Mouse (Mus musculus) lung, postnatal 0 days (tissue): Measurements from ENCODE around the gene Nadk2. TPM values are rescaled to one million over a fixed set of nuclear protein-coding genes. Genes with fewer than 3 reads are reported as not detected.
A peak's percentile ranks its signal among the peaks of the same experiment; 100 is the strongest.

Source experiments
- ATAC-seq: fragments of 200-750 bp; cut with Nextera tagmentation; 2 replicates; pipeline ENCODE4 v1.8.0; 2017; ENCODE audit warnings: moderate library complexity
- DNase-seq: peaks from one replicate; pipeline ENCODE4 v3.0.0-alpha.2; 2016; ENCODE audit warnings: low spot score
- H3K27ac ChIP-seq: fragments of 300-500 bp; sonication (generic); 2 replicates; pipeline ENCODE4 v1.5.1; 2014; ENCODE audit warnings: antibody characterized with exemption, mild to moderate bottlenecking, low read length, mixed read lengths
- H3K27me3 ChIP-seq: fragments of 300-500 bp; sonication (generic); replicated peaks from 2 replicates; pipeline ENCODE4 v1.6.1; 2014; ENCODE audit warnings: low read length, mixed read lengths; ENCODE audit not compliant: insufficient read depth
- H3K36me3 ChIP-seq: fragments of 300-500 bp; sonication (generic); 2 replicates; pipeline ENCODE4 v1.6.1; 2014; ENCODE audit warnings: low read length, mixed read lengths; ENCODE audit not compliant: insufficient read depth
- H3K4me1 ChIP-seq: fragments of 300-500 bp; sonication (generic); 2 replicates; pipeline ENCODE4 v1.6.1; 2014; ENCODE audit warnings: antibody characterized with exemption, low read depth, low read length, mixed read lengths; ENCODE audit not compliant: insufficient read depth
- H3K4me2 ChIP-seq: fragments of 300-500 bp; sonication (generic); replicated peaks from 2 replicates; pipeline ENCODE4 v1.6.1; 2014; ENCODE audit warnings: low read depth, mild to moderate bottlenecking, low read length, moderate library complexity, mixed read lengths
- H3K4me3 ChIP-seq: fragments of 300-500 bp; sonication (generic); 2 replicates; pipeline ENCODE4 v1.5.1; 2014; ENCODE audit warnings: low read depth, low read length
- H3K9ac ChIP-seq: fragments of 300-500 bp; sonication (generic); replicated peaks from 2 replicates; pipeline ENCODE4 v1.6.1; 2014; ENCODE audit warnings: low read depth, mild to moderate bottlenecking
- H3K9me3 ChIP-seq: fragments of 300-500 bp; sonication (generic); 2 replicates; pipeline ENCODE4 v1.6.1; 2016; ENCODE audit warnings: low read length, mixed read lengths
- CTCF ChIP-seq: IDR thresholded peaks from 2 replicates; pipeline ENCODE4 v1.5.1; 2016; ENCODE audit warnings: antibody characterized with exemption, mild to moderate bottlenecking
- EP300 ChIP-seq: IDR thresholded peaks from 2 replicates; pipeline ENCODE4 v1.6.1; 2016; ENCODE audit warnings: antibody characterized with exemption, mild to moderate bottlenecking, control low read depth
- WGBS: fragments of 180-500 bp; shearing (Covaris S2); extraction: QIAGEN DNeasy Blood & Tissue Kit; methylation state at CpG from one replicate; pipeline ENCODE4 v1.1.7; 2014; 5-methylcytosine and 5-hydroxymethylcytosine counted together
- polyA plus RNA-seq: library from polyadenylated mRNA; unstranded; fragments of >200 nt; fragmentation: Nextera tagmentation; extraction: Ambion mirVana; gene quantifications from 2 replicates; pipeline ENCODE4 v1.2.1, GENCODE M21; 2015

The Nadk2 gene
- polyA plus RNA-seq, 1 experiment from 2014 or later = 20.0 TPM

- no peak for DNase-seq
- H3K9ac ChIP-seq = no peak overlapping the region
- 54% methylated on average over 11 of the region's 11 CpGs for WGBS
Observed at GRCm38 (mm10) chr15:9093598-9094365, 22.7 kb downstream of the Nadk2 start.

DNA sequence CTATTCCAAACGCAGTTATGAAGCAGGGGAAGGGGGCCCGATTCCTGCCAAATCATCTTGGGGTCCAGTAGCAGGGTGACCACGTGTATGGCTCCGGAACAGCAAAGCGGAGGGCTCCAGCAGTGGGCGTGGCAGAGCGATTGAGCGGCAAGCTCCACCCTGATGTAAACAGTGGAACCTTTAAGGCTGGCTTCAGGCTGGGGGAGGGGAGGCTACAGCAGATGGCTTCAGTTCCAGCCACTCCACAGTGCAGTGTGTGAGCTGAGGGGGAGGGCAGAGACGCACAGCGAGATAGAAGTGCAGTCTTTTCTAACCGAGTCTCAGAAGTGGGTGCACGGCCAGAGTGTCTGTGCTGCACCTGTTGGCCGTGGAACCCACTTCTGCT, 23.3 kb downstream of the Nadk2 start:
- no peaks in the 10 kb centered on the region for H3K9me3 ChIP-seq

More at GRCm38 (mm10) chr15:9093598-9094365, 22.7 kb downstream of the Nadk2 start:
- Histone ChIP-seq H3K27ac (0 out of 2 replicates have a peak overlapping the region, but pooled peaks have one; percentile 14), H3K4me3 (no peak overlapping the region), H3K4me1 (0 out of 2 replicates have a peak, but pooled peaks cover 7% of the 10 kb centered on the region), H3K9me3 (no peaks in the 10 kb centered on the region), H3K36me3 (no peaks in the 10 kb centered on the region), H3K4me2 (peak overlapping the region; percentile 35), H3K27me3 (no peaks in the 10 kb centered on the region)
- TF ChIP-seq CTCF (no peak), EP300 (no peak)
- peak; percentile 55 for ATAC-seq

GRCm38 (mm10) chr15:9096865-9097264, 25.8 kb downstream of the Nadk2 start:
- H3K27ac ChIP-seq = no peak overlapping the region
- TF ChIP-seq EP300 = no peak
- H3K9ac ChIP-seq = no peak overlapping the region
- H3K4me2 ChIP-seq = no peak overlapping the region
- H3K4me3 ChIP-seq = no peak overlapping the region
- ATAC-seq (no peak), DNase-seq (no peak)
- WGBS = 88% methylated on average over 4 of the region's 4 CpGs
- H3K4me1 ChIP-seq = 0 out of 2 replicates have a peak, but pooled peaks cover 7% of the 10 kb centered on the region
- H3K9me3 ChIP-seq = no peaks in the 10 kb centered on the region
- H3K36me3 ChIP-seq = no peaks in the 10 kb centered on the region
- no peaks in the 10 kb centered on the region for H3K27me3 ChIP-seq

More for the DNA sequence above, 23.3 kb downstream of the Nadk2 start:
- Histone ChIP-seq H3K4me3 (no peak overlapping the region), H3K27ac (no peak overlapping the region), H3K27me3 (no peaks in the 10 kb centered on the region), H3K9ac (no peak overlapping the region), H3K4me1 (0 out of 2 replicates have a peak, but pooled peaks cover 7% of the 10 kb centered on the region), H3K36me3 (no peaks in the 10 kb centered on the region), H3K4me2 (peak overlapping the region; percentile 35)
- DNase-seq (peak; percentile 82), ATAC-seq (peak; percentile 91)
- 8% methylated on average over 13 of the region's 13 CpGs for WGBS
- TF ChIP-seq EP300 (0 out of 2 replicates have a peak, but pooled peaks have one; percentile 9), CTCF (no peak)

DNA sequence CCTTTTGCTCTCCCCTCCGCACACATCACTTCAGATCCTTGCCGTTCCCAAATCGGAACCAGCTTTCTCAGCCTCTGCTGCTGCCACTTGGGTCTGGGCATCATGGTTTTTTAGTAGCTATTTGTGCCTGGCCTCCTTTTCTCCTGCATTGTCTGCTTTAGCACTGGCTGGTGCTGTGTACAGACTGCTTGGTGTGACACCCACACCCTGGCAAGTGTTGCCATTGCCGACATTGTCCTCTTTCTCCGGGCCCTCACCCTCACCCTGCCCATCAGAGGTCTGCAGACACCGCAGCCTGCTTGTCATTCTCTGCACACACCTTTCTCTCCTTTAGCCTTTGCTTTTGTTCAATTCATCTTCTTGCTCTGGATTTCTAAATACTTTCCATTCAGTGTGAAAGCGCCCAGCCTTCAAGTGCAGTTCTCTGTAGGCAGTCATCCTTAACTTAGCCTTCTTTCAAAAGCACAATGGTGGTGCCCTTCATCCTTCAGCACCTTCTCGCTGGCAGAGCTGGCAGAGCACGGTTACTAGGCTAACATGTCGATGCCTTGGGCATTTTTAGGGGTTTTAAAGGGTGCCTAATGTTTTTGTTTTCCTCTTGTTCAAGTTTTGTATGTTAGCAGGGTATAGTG, 29.5 kb downstream of the Nadk2 start:
- TF ChIP-seq CTCF (no peak), EP300 (no peak)
- ATAC-seq = no peak
- no peak for DNase-seq
- Histone ChIP-seq H3K36me3 (peaks cover 4% of the 10 kb centered on the region; the same call in 1 of the 2 replicates), H3K9ac (no peak overlapping the region), H3K4me3 (no peak overlapping the region), H3K4me2 (no peak overlapping the region), H3K4me1 (no peaks in the 10 kb centered on the region), H3K9me3 (no peaks in the 10 kb centered on the region), H3K27me3 (no peaks in the 10 kb centered on the region), H3K27ac (no peak overlapping the region)
- 95% methylated on average over 10 of the region's 10 CpGs for WGBS

GRCm38 (mm10) chr15:9106303-9107074, 35.4 kb downstream of the Nadk2 start:
- no peak for TF ChIP-seq CTCF
- TF ChIP-seq EP300 = no peak
- Histone ChIP-seq H3K36me3 (peaks cover 14% of the 10 kb centered on the region; the same call in 1 of the 2 replicates), H3K9ac (no peak overlapping the region), H3K27ac (no peak overlapping the region), H3K27me3 (no peaks in the 10 kb centered on the region), H3K4me2 (no peak overlapping the region), H3K4me1 (no peaks in the 10 kb centered on the region), H3K4me3 (no peak overlapping the region), H3K9me3 (no peaks in the 10 kb centered on the region)
- ATAC-seq = no peak
- 72% methylated on average over 13 of the region's 13 CpGs for WGBS
- DNase-seq = no peak
